Mouse (Mus musculus): ENCODE data around the gene Trpc2. TPM values are rescaled to one million over a fixed set of nuclear protein-coding genes. Genes with fewer than 3 reads are reported as not detected.
A peak's percentile ranks its signal among the peaks of the same experiment; 100 is the strongest.
"Not testable (repeated sequence)": the region's sequence is repeated elsewhere in the genome, so short reads cannot be mapped to it uniquely, and the experiment has no call there.

Trpc2 gene
- polyA plus RNA-seq (2016; fragmentation: Nextera tagmentation; extraction: Ambion mirVana) = not detected in 2 replicates

GRCm38 (mm10) chr7:102082816-102083215 is at the start of gene Trpc2:
TSS of gene Trpc2 (plus strand) at chr7:102083116.
- no peak within 1 kb of the TSS for H3K4me3 ChIP-seq (replicated peaks)
- H3K9ac ChIP-seq = no peak within 1 kb of the TSS
- WGBS = 86% methylated on average over 5 of the region's 5 CpGs
- H3K27ac ChIP-seq = no peak within 1 kb of the TSS
- no peaks in the 10 kb centered on the region for H3K9me3 ChIP-seq
- no peak for ATAC-seq (ENCODE audit: low FRiP score)
- no peaks in the 10 kb centered on the region for H3K4me1 ChIP-seq
- peaks cover 68% of the 10 kb centered on the region for H3K36me3 ChIP-seq (replicated peaks)
- no peak within 1 kb of the TSS for H3K4me2 ChIP-seq
- no peaks in the 10 kb centered on the region for H3K27me3 ChIP-seq

- Histone ChIP-seq H3K4me1 (no peaks in the 10 kb centered on the region), H3K4me3 (replicated peaks) (no peak overlapping the region), H3K27me3 (no peaks in the 10 kb centered on the region), H3K36me3 (replicated peaks) (peaks cover 88% of the 10 kb centered on the region), H3K4me2 (no peak overlapping the region), H3K9ac (no peak overlapping the region), H3K27ac (no peak overlapping the region), H3K9me3 (no peaks in the 10 kb centered on the region)
- 88% methylated on average over 1 of the region's 1 CpGs for WGBS
- ATAC-seq (ENCODE audit: low FRiP score) = no peak
Observed at GRCm38 (mm10) chr7:102034904-102035303, 48.0 kb upstream of the Trpc2 start.

- H3K4me2 ChIP-seq = no peak overlapping the region
- H3K36me3 ChIP-seq (replicated peaks) = peaks cover 91% of the 10 kb centered on the region
- no peak overlapping the region for H3K4me3 ChIP-seq (replicated peaks)
- no peaks in the 10 kb centered on the region for H3K27me3 ChIP-seq
- H3K9ac ChIP-seq = no peak overlapping the region
- no peaks in the 10 kb centered on the region for H3K4me1 ChIP-seq
- no peaks in the 10 kb centered on the region for H3K9me3 ChIP-seq
- no peak overlapping the region for H3K27ac ChIP-seq
- ATAC-seq (ENCODE audit: low FRiP score) = no peak
- WGBS = 92% methylated on average over 2 of the region's 2 CpGs
Observed at GRCm38 (mm10) chr7:102035534-102035933, 47.4 kb upstream of the Trpc2 start.

- Histone ChIP-seq H3K4me3 (replicated peaks) (no peak overlapping the region), H3K4me2 (no peak overlapping the region), H3K27me3 (no peaks in the 10 kb centered on the region), H3K27ac (no peak overlapping the region), H3K4me1 (no peaks in the 10 kb centered on the region), H3K36me3 (replicated peaks) (peaks cover 93% of the 10 kb centered on the region), H3K9ac (no peak overlapping the region), H3K9me3 (no peaks in the 10 kb centered on the region)
- 97% methylated on average over 3 of the region's 3 CpGs for WGBS
- ATAC-seq (ENCODE audit: low FRiP score) = no peak
Observed at GRCm38 (mm10) chr7:102037318-102037717, 45.6 kb upstream of the Trpc2 start.

- ATAC-seq (ENCODE audit: low FRiP score) = no peak
- H3K36me3 ChIP-seq (replicated peaks) = peaks cover 45% of the 10 kb centered on the region
- 92% methylated on average over 2 of the region's 2 CpGs for WGBS
- no peaks in the 10 kb centered on the region for H3K4me1 ChIP-seq
- no peaks in the 10 kb centered on the region for H3K27me3 ChIP-seq
- H3K9me3 ChIP-seq = no peaks in the 10 kb centered on the region
- no peak overlapping the region for H3K9ac ChIP-seq
- no peak overlapping the region for H3K27ac ChIP-seq
- H3K4me2 ChIP-seq = no peak overlapping the region
- H3K4me3 ChIP-seq (replicated peaks) = no peak overlapping the region
Observed at GRCm38 (mm10) chr7:102042314-102042713, 40.6 kb upstream of the Trpc2 start.

- peaks cover 19% of the 10 kb centered on the region for H3K36me3 ChIP-seq (replicated peaks)
- H3K4me3 ChIP-seq (replicated peaks); H3K27ac ChIP-seq; H3K27me3 ChIP-seq; ATAC-seq (ENCODE audit: low FRiP score); H3K9me3 ChIP-seq; H3K4me1 ChIP-seq; H3K9ac ChIP-seq; H3K4me2 ChIP-seq: not testable (repeated sequence)
Observed at GRCm38 (mm10) chr7:102048524-102048923, 34.4 kb upstream of the Trpc2 start.

GRCm38 (mm10) chr7:102061353-102061752 is 21.6 kb upstream of the Trpc2 start:
- no peaks in the 10 kb centered on the region for H3K9me3 ChIP-seq
- no peak overlapping the region for H3K9ac ChIP-seq
- H3K36me3 ChIP-seq (replicated peaks) = peaks cover 25% of the 10 kb centered on the region
- WGBS = 92% methylated on average over 3 of the region's 3 CpGs
- no peak overlapping the region for H3K27ac ChIP-seq
- H3K4me2 ChIP-seq = no peak overlapping the region
- no peak for ATAC-seq (ENCODE audit: low FRiP score)
- H3K27me3 ChIP-seq = no peaks in the 10 kb centered on the region
- H3K4me1 ChIP-seq = peaks cover 27% of the 10 kb centered on the region
- no peak overlapping the region for H3K4me3 ChIP-seq (replicated peaks)

GRCm38 (mm10) chr7:102062203-102062602 is 20.7 kb upstream of the Trpc2 start:
- Histone ChIP-seq H3K9ac (no peak overlapping the region), H3K27me3 (no peaks in the 10 kb centered on the region), H3K4me3 (replicated peaks) (no peak overlapping the region), H3K4me1 (peaks cover 30% of the 10 kb centered on the region), H3K4me2 (no peak overlapping the region), H3K9me3 (no peaks in the 10 kb centered on the region), H3K36me3 (replicated peaks) (peaks cover 19% of the 10 kb centered on the region), H3K27ac (no peak overlapping the region)
- no peak for ATAC-seq (ENCODE audit: low FRiP score)
- 78% methylated on average over 1 of the region's 1 CpGs for WGBS

GRCm38 (mm10) chr7:102063891-102064290 is 19.0 kb upstream of the Trpc2 start:
- no peak for ATAC-seq (ENCODE audit: low FRiP score)
- WGBS = 88% methylated on average over 9 of the region's 9 CpGs
- H3K4me1 ChIP-seq = peaks cover 30% of the 10 kb centered on the region
- no peak overlapping the region for H3K27ac ChIP-seq
- peak overlapping the region; percentile 74 for H3K4me3 ChIP-seq (replicated peaks)
- peaks cover 12% of the 10 kb centered on the region; the same call in 1 of the 2 replicates for H3K36me3 ChIP-seq (replicated peaks)
- peak overlapping the region; percentile 72 for H3K4me2 ChIP-seq
- no peaks in the 10 kb centered on the region for H3K9me3 ChIP-seq
- peak overlapping the region; percentile 80; the same call in 1 of the 2 replicates for H3K9ac ChIP-seq
- H3K27me3 ChIP-seq = no peaks in the 10 kb centered on the region

- H3K4me3 ChIP-seq (replicated peaks) = peak overlapping the region; percentile 74
- H3K4me2 ChIP-seq = peak overlapping the region; percentile 72
- 0 out of 2 replicates have a peak, but pooled peaks cover 5% of the 10 kb centered on the region for H3K36me3 ChIP-seq (replicated peaks)
- ATAC-seq (ENCODE audit: low FRiP score) = peak; percentile 54
- H3K9me3 ChIP-seq = no peaks in the 10 kb centered on the region
- peaks cover 30% of the 10 kb centered on the region for H3K4me1 ChIP-seq
- no peaks in the 10 kb centered on the region for H3K27me3 ChIP-seq
- H3K27ac ChIP-seq = peak overlapping the region; percentile 74
- peak overlapping the region; percentile 80 for H3K9ac ChIP-seq
- WGBS = under 1% methylated on average over 9 of the region's 9 CpGs
Observed at GRCm38 (mm10) chr7:102064655-102065045, 18.3 kb upstream of the Trpc2 start.

- H3K27ac ChIP-seq = peak within 1 kb of the TSS; percentile 74
Observed at GRCm38 (mm10) chr7:102065046-102065891, 17.6 kb upstream of the Trpc2 start, which contains the start of the genes Rnf121, Xndc1 and Xntrpc. TSS of gene Rnf121 (minus strand) at chr7:102065469. TSS of gene Xndc1 (plus strand) at chr7:102065511. TSS of gene Xntrpc (plus strand) at chr7:102065713.

GRCm38 (mm10) chr7:102066363-102066762 is 16.6 kb upstream of the Trpc2 start:
- Histone ChIP-seq H3K27me3 (no peaks in the 10 kb centered on the region), H3K9ac (peak overlapping the region; percentile 80), H3K36me3 (replicated peaks) (peaks cover 7% of the 10 kb centered on the region; the same call in 1 of the 2 replicates), H3K4me3 (replicated peaks) (peak overlapping the region; percentile 74), H3K4me2 (peak overlapping the region; percentile 72), H3K27ac (no peak overlapping the region), H3K4me1 (peaks cover 30% of the 10 kb centered on the region), H3K9me3 (no peaks in the 10 kb centered on the region)
- ATAC-seq (ENCODE audit: low FRiP score) = no peak
- WGBS = 87% methylated on average over 6 of the region's 6 CpGs

More at GRCm38 (mm10) chr7:102065046-102065891, 17.6 kb upstream of the Trpc2 start, which contains the start of the genes Rnf121, Xndc1 and Xntrpc:
- ATAC-seq (ENCODE audit: low FRiP score) = peak; percentile 99
- Histone ChIP-seq H3K27me3 (no peaks in the 10 kb centered on the region), H3K9ac (peak within 1 kb of the TSS; percentile 80), H3K36me3 (replicated peaks) (0 out of 2 replicates have a peak, but pooled peaks cover 4% of the 10 kb centered on the region), H3K4me2 (peak within 1 kb of the TSS; percentile 72), H3K4me3 (replicated peaks) (peak within 1 kb of the TSS; percentile 74), H3K4me1 (peaks cover 30% of the 10 kb centered on the region), H3K9me3 (no peaks in the 10 kb centered on the region)
- under 1% methylated on average over 56 of the region's 56 CpGs for WGBS
